Mouse (Mus musculus): Measurements from ENCODE around the gene Hoxb6. TPM values are rescaled to one million over a fixed set of nuclear protein-coding genes. Genes with fewer than 3 reads are reported as not detected.

Hoxb6 gene
- polyA plus RNA-seq, 1 experiment, result 14.3 TPM

GRCm38 (mm10) chr11:96350341-96350624 lies 58.0 kb downstream of the Hoxb6 start, which contains the start of gene Hoxb2:
Gene Hoxb2, plus strand, starts transcription at chr11:96350525.
- TF ChIP-seq CTCF (IDR thresholded peaks at IDR 0.05; ENCODE audit: borderline replicate concordance, extremely low read depth, insufficient read depth, insufficient read length), result no peak
- TF ChIP-seq POLR2A (IDR thresholded peaks at IDR 0.05; ENCODE audit: borderline replicate concordance, extremely low read depth, insufficient read depth, insufficient read length, poor library complexity, severe bottlenecking), result no peak
- no peak for DNase-seq (ENCODE audit: low read depth)

- TF ChIP-seq POLR2A (IDR thresholded peaks at IDR 0.05; ENCODE audit: borderline replicate concordance, extremely low read depth, insufficient read depth, insufficient read length, poor library complexity, severe bottlenecking) (no peak), CTCF (IDR thresholded peaks at IDR 0.05; ENCODE audit: borderline replicate concordance, extremely low read depth, insufficient read depth, insufficient read length) (no peak)
Observed at GRCm38 (mm10) chr11:96350791-96351190, 58.5 kb downstream of the Hoxb6 start.

More at GRCm38 (mm10) chr11:96350791-96351190, 58.5 kb downstream of the Hoxb6 start:
- DNase-seq (ENCODE audit: low read depth), result no peak

Other genes with a start within 250 kb of the Hoxb6 start
- gene Ube2z, start 227.1 kb upstream of the Hoxb6 start, polyA plus RNA-seq (2012; rRNA removed), result 57.9 and 62.6 TPM in 2 replicates
- gene Atp5g1, start 216.8 kb upstream of the Hoxb6 start, polyA plus RNA-seq (2012; rRNA removed), result 312 and 344 TPM in 2 replicates
- not detected in 2 replicates for gene Calcoco2, start 180.5 kb upstream of the Hoxb6 start, polyA plus RNA-seq (2012; rRNA removed)
- 0.71 and 0.86 TPM in 2 replicates for gene Ttll6, start 158.7 kb upstream of the Hoxb6 start, polyA plus RNA-seq (2012; rRNA removed)
- not detected in 2 replicates for gene Hoxb13, start 98.2 kb upstream of the Hoxb6 start, polyA plus RNA-seq (2012; rRNA removed)
- 0.04 and 0.06 TPM in 2 replicates for gene Hoxb9, start 21.0 kb upstream of the Hoxb6 start, polyA plus RNA-seq (2012; rRNA removed)
- gene Hoxb8, start 10.6 kb upstream of the Hoxb6 start, polyA plus RNA-seq (2012; rRNA removed), result 0.38 and 19.0 TPM in 2 replicates
- gene Hoxb7, start 5.9 kb upstream of the Hoxb6 start, polyA plus RNA-seq (2012; rRNA removed), result 0.11 and 2.4 TPM in 2 replicates
- gene Hoxb5, start 10.9 kb downstream of the Hoxb6 start, polyA plus RNA-seq (2012; rRNA removed), result 3.3 and 43.9 TPM in 2 replicates
- 0.72 and 6.6 TPM in 2 replicates for gene Hoxb4, start 25.8 kb downstream of the Hoxb6 start, polyA plus RNA-seq (2012; rRNA removed)
- 4.6 and 41.7 TPM in 2 replicates for gene Hoxb3, start 30.9 kb downstream of the Hoxb6 start, polyA plus RNA-seq (2012; rRNA removed)
- 3.6 and 18.5 TPM in 2 replicates for gene Hoxb2, start 58.0 kb downstream of the Hoxb6 start, polyA plus RNA-seq (2012; rRNA removed)
- gene Hoxb1, start 73.3 kb downstream of the Hoxb6 start, polyA plus RNA-seq (2012; rRNA removed), result 0.04 TPM in 1 of 2 replicates, not detected in the other
- gene Skap1, start 172.1 kb downstream of the Hoxb6 start, polyA plus RNA-seq (2012; rRNA removed), result 1.9 and 2.3 TPM in 2 replicates

Data from brain, embryonic 14.5 days (tissue).